Mouse (Mus musculus) left cerebral cortex, postnatal 25 days (tissue): ENCODE data around the gene Slc7a10. TPM values are rescaled to one million over a fixed set of nuclear protein-coding genes. Genes with fewer than 3 reads are reported as not detected.

Source experiments
- DNase-seq, 2 experiments: peaks; one replicate each; pipeline ENCODE4 v3.0.0; 2022; ENCODE audit warnings: low spot score in 2 of 2, mixed read lengths in 1 of 2
- intact Hi-C: fragments of 180-260 bp; cut with DNase I; formaldehyde crosslinking; loops from one replicate; pipeline ENCODE4 v1.15.1; 2025
- total RNA-seq, 2 experiments: library from RNA; stranded (reverse); gene quantifications; 2 replicates each; pipeline ENCODE4 v1.2.3; 2021

Gene Slc7a10
- total RNA-seq, 2 experiments from 2014 or later: 40.8 to 50.6 TPM

DNA sequence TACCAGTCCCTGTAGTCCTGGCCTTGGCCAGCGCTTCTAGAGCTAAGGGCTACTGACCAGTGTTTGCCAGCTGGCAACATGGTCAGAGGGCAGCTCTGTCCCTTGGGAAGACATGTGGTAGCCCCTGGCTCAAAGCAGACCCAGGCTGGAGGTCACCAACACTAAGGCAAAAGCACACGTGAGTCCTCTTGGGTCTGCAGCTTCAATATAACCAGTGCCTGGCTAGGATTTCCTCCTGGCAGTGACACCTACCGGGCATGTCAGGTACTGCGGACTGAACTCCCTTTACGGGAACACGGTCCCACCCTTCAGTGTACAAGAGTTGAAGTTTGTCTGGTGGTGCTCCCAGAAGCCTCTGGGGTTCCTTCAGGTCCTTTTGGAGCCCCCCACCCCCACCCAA lies 16.8 kb upstream of the Slc7a10 start:
- peak; percentile 87 to 88 for DNase-seq
- intact Hi-C loops: loop anchor here (1.0 kb wide), 2 partner anchors 50 to 143 kb away; partner anchors contain the start of gene Cebpa

- intact Hi-C loops: loop anchor here (1.0 to 10.0 kb wide), 4 partner anchors 257 to 765 kb away; partner anchors contain the start of genes Chst8 and Pepd
Measured at GRCm38 (mm10) chr7:35171867-35172382, 14.3 kb upstream of the Slc7a10 start.

GRCm38 (mm10) chr7:35172519-35172918 lies 13.7 kb upstream of the Slc7a10 start:
- DNase-seq: no peak
- intact Hi-C loops: loop anchor here (1.0 to 10.0 kb wide), 4 partner anchors 258 to 765 kb away; partner anchors contain the start of genes Chst8 and Pepd

More at GRCm38 (mm10) chr7:35171867-35172382, 14.3 kb upstream of the Slc7a10 start:
- peak; percentile 71 to 74 for DNase-seq

DNA sequence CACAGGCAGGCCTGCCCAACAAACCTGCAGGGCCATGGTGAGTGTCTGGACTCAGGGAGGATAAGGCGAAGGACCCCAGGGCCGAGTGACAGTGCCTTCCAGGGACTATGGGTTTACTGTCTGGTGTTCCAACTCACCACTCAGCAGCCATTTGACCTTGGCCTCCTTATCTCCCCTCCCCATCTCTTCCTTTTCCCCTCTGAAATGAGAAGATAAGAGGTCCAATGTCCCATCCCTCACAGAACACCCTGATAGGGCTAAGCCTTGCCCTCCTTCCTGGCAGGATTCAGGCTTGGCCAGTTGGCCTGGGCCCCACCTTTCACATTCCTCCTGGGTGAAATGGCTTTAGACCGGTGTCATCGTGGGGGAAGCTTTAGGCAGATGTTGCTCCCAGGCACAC lies 10.7 kb upstream of the Slc7a10 start:
- intact Hi-C loops: loop anchor here (10.0 kb wide), 1 partner anchor 261 kb away; the partner anchor contains the start of gene Pepd
- DNase-seq: no peak

GRCm38 (mm10) chr7:35176412-35177381 lies 9.5 kb upstream of the Slc7a10 start:
- peak in 1 of 2 experiments; percentile 36 for DNase-seq
- intact Hi-C loops: loop anchor here (2.0 to 10.0 kb wide), 2 partner anchors 86 to 262 kb away; partner anchors contain the start of gene Pepd

GRCm38 (mm10) chr7:35184833-35185724 lies 1.1 kb upstream of the Slc7a10 start:
- intact Hi-C loops: no loop called here
- peak in 1 of 2 experiments; percentile 40 for DNase-seq

DNA sequence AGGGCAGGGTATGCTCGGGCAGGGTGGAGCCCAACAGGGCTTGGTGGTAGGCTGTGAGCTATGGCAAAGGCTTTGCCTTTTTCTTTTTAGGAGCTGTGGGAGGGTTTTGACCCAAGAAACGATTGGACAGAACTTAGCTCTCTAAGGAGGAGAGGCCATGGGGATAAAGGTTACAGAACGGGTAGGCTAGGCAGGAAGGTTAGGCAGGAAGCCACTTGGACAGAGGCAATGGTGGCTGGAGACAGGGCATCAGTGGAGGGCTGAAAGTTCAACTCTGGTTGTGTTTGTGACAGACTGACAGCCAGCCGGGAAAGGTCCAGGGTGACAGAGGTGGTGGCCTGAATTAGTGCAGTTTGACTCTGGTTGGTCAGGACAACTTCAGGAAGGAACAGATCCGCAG lies 3.5 kb downstream of the Slc7a10 start:
- DNase-seq: no peak
- intact Hi-C loops: no loop called here

DNA sequence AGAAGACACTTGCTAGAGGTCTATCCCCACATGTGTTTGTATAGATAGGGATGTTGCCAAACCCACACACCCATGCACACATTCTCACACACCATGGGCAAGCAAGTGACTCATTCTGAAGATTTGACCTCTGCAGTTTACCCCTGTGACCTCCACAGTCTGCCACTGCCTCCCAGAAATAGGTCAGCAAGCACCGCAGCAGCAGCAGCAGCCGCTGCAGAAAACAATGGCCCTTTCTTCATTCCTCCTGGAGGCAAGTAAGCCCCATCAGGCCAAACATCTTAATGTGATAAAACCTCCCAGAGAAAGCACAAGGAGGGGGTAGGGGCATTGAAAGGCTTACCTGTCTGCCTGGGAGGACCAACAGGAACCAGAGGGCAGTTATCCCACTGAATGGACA lies 5.1 kb downstream of the Slc7a10 start:
- intact Hi-C loops: no loop called here
- DNase-seq: no peak

GRCm38 (mm10) chr7:35197022-35197421 lies 10.8 kb downstream of the Slc7a10 start:
- intact Hi-C loops: no loop called here
- no peak for DNase-seq

GRCm38 (mm10) chr7:35198981-35199754 lies 13.0 kb downstream of the Slc7a10 start:
- no peak for DNase-seq
- intact Hi-C loops: no loop called here

- DNase-seq: no peak
- intact Hi-C loops: no loop called here
Measured at GRCm38 (mm10) chr7:35199755-35200154, 13.6 kb downstream of the Slc7a10 start.

- no peak for DNase-seq
- intact Hi-C loops: no loop called here
Measured at GRCm38 (mm10) chr7:35211791-35212190, 25.6 kb downstream of the Slc7a10 start.

DNA sequence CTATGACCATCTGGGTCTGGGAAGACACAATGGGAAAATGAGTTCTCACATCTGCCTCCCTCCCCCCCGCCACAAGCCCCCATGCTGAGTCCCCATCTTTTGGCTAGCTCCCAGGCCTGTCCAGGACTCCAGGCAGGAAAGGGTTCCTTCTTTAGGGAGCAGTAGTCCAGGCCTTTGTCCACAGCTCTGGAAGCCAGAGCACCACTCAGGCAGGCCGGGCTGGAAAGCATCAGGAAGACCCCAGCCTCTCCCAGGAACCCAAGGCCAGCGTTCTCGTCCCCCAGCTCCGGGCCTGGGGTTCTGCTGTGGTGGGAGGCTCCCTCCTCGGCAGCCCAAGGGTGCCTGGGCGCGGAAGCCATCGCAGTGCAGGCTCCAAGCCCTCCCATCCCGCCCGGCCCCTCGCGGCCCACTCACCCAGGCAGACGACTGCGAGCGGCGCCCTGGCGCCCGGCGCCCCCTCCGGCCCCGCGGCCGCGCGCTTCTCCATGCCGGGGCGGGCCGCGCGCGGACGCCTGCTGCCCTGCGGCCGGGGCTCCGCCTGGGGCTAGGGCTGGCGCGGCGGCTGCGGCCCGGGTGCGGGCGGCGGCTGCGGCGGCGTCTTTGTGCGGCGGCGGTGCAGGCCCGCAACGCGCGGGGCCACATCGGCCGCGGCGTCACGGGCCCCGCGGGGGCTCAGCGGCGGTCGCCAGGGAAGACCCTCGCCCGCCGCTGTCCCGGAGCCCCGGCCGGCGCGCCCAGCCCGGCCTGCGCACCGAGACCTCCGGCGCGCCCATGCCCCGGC lies 28.4 kb downstream of the Slc7a10 start:
- intact Hi-C loops: loop anchor here (1.0 kb wide), 1 partner anchor 20 kb away; no protein-coding TSS in a partner anchor
- peak in 1 of 2 experiments; percentile 17 for DNase-seq

DNA sequence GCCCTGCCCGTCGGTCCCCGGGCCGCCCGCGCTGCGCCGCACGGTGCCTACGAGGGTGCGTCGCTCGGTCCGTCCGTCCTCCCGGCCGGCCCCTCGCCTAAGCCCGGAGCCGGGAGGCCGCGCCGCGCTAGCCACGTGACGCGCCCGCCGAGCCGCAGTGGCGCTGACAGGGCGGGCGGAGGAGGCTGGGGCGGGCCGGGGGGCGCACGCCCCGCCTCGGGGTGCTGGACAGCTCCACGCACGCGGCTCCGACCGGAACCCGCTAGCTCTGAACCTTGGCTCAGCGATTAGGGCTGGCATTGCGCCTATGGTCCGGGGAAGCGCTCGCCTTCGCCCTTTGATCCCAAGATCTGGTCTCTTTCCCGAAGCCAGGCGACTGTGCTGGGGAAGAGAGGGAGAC lies 29.0 kb downstream of the Slc7a10 start, which contains the start of gene Lrp3:
Lrp3 (minus strand) TSS at position 274 of the 400 bp plus-strand sequence.
- intact Hi-C loops: loop anchor here (1.0 kb wide), 1 partner anchor 19 kb away; no protein-coding TSS in a partner anchor
- DNase-seq: peak; percentile 60 to 72

DNA sequence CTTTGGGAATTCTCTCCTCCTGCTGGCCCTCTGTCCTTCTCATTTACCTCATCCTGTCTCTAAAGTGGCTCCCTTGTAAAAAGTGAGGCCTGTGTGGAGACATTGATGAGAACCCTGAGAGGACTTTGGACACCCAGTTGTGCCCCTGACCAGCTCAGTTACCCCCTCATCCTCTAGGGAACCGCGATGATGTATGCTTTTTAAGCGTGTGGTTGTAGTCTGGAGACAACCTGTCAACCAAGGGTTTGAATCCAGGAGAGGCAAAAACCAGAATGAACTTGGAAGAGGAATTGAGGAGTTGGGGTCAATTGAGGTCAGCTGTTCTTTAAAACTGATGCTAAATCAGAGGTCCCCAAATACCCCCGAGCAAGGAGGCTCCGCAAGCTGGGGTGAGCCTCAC lies 29.5 kb downstream of the Slc7a10 start:
- intact Hi-C loops: loop anchor here (1.0 kb wide), 1 partner anchor 19 kb away; no protein-coding TSS in a partner anchor
- DNase-seq: no peak

- DNase-seq: no peak
- intact Hi-C loops: no loop called here
Measured at GRCm38 (mm10) chr7:35220694-35221365, 34.6 kb downstream of the Slc7a10 start.

- no peak for DNase-seq
- intact Hi-C loops: no loop called here
Measured at GRCm38 (mm10) chr7:35230333-35230732, 44.1 kb downstream of the Slc7a10 start.
